Mouse (Mus musculus) adrenal gland, postnatal 25 days (tissue): Measurements from ENCODE around the gene Eif4g3. TPM values are rescaled to one million over a fixed set of nuclear protein-coding genes. Genes with fewer than 3 reads are reported as not detected.
"Not testable (repeated sequence)": the region's sequence is repeated elsewhere in the genome, so short reads cannot be mapped to it uniquely, and the experiment has no call there.

Experiments used
- DNase-seq: peaks from one replicate; pipeline ENCODE4 v3.0.0; 2021; ENCODE audit warnings: mixed read lengths
- total RNA-seq: library from RNA; stranded (reverse); gene quantifications from 2 replicates; pipeline ENCODE4 v1.2.3, GENCODE M21; 2021

Gene Eif4g3
- total RNA-seq, 1 experiment from 2014 or later, result 153 TPM

DNA sequence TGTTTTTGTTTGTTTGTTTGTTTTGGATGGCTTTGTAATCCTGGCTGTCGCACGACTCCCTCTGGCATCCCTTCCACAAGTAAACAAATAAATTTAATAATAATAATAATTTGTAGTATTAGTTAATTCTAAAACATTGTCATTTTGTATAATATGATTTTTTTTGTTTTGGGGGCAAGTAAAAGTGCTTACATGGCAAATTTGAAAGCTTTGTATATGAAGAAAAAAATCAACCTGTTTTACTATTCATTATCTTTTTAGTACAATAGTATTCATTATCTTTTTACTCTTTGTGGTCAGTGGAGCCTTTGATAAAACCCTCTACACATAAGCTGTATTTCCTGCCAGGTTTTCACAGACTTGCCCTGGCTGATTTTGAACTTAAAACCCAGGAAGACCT lies 29.9 kb downstream of the Eif4g3 start:
- no peak for DNase-seq

DNA sequence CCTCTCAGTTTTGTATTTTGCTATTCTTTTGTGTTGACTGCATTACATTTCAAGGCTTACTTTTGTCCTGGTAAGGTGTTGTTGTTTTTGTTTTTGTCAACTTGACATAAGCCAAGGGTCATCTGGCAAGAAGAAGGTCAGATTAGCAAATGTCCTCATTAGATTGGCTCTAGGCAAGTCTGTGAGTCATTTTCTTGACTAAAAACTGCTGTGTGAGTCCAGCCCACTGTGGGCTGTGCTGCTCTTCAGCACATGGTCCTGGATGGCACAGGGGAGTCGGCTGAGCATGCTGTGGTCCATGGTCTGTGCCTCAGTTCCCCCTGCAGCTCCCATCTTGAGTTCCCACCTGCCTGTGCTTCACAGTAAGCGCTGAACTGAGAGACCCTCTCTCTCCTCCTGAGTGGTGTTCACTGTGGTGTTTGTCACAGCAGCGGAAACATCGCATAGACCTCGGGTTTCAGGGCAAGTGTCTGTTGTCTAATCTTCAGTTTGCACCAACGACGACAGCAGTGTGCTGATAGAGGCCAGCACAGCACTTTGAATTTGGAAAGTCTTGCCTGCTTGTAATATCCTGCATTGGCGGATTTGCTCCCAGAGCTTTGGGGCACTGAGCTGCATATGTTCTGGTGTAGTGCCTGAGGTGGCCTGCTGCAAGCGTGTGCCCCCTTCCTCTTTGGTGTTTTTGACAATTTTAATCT lies 30.7 kb downstream of the Eif4g3 start:
- no peak for DNase-seq

GRCm38 (mm10) chr4:138029168-138029567 lies 36.3 kb downstream of the Eif4g3 start:
- DNase-seq, result no peak

DNA sequence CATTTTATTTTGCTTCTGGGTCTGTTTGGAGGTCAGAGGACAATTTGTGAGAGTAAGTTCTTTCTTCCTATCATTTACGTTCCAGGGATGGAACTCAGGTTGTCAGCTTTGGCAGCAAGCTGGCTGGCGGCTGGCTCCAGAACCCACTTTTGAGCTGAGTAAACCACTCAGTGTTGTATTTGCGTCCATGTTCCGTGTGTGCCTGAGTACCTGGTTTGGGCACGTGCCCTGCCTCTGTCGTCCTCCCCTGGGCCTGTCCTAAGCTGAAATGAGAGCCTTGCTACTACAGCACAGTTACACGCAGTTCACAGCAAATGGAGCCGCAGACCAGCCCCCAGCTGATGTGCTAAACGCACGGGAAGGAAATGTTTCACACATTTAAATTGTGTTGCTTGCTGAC lies 39.0 kb downstream of the Eif4g3 start:
- DNase-seq, result no peak

DNA sequence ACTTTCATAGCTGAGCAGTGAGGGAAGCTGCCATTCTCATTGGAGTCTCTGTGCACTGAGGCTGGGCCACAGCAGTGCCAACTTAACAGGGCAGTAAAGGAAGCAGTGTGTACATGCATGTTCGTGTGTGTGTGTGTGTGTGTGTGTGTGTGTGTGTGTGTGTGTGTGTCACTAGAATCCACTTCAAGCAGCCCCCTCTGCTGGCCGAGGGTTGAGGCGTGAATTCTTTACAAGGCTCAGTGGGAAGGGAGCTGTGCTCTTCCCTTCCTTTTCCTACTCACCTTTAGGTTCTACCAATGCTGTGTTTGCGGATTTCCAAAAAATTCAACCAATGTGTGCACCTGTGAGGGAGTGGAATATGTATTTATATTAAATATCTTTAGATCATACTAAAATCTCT lies 41.0 kb downstream of the Eif4g3 start:
- DNase-seq, result no peak

- no peak for DNase-seq
Observed at GRCm38 (mm10) chr4:138035435-138036120, 42.8 kb downstream of the Eif4g3 start.

- no peak for DNase-seq
Observed at GRCm38 (mm10) chr4:138037110-138037509, 44.3 kb downstream of the Eif4g3 start.

DNA sequence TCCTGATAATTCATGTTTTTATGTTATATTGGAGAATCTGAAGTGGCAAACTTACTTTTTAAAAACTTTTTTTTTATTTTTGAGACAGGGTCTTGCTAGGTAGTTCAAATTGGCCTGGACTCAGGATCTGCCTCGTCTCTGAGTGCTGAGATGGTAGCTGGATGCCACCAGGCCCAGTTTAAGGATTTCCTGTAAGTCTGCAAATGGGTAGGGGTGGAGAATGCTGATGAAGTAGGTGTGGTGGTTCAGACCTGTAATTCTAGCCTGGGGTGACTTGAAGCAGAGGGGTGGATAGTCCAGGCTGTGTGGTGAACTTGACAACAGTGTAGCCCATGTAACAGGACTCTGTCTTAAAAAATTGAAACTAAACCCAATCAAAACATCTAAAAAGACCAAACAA lies 45.1 kb downstream of the Eif4g3 start:
- no peak for DNase-seq

- DNase-seq, result no peak
Observed at GRCm38 (mm10) chr4:138038365-138039274, 45.8 kb downstream of the Eif4g3 start.

DNA sequence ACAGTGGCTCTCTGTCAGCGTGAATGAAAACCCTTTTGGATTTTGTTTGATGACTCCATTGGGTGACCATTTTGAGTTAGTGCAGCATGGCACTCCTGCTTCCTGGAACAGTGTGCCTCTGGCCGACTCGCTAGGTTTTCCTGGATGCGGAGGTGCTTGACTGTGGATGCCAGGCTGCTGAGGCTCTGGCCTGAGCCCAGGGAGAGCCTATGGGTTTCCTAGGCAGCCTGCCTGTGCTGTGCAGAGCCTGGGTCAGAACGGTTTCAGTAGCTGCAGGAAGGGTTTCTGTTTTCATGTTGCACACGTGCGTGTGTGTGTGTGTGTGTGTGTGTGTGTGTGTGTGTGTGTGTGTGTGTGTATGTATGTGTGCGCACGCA lies 46.4 kb downstream of the Eif4g3 start:
- no peak for DNase-seq

DNA sequence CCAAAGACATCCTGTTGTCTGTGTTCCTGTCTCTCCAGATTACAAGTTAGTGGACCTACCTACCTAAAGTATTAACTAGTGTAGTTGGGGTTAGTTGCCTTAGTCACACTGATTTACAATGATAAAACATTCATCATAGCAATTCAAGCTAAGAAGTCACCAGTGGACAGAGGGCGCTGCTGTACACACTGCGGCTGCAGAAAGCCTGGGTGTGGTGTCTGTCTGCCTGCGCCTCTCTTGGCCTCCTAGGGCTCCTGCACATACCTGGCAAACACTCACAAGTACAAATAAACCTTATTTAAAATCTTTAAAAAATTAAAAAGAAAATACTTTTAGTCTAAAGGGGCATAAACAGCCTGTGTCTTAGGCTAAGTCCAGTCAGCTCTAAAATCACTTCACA lies 47.8 kb downstream of the Eif4g3 start:
- DNase-seq, result no peak

DNA sequence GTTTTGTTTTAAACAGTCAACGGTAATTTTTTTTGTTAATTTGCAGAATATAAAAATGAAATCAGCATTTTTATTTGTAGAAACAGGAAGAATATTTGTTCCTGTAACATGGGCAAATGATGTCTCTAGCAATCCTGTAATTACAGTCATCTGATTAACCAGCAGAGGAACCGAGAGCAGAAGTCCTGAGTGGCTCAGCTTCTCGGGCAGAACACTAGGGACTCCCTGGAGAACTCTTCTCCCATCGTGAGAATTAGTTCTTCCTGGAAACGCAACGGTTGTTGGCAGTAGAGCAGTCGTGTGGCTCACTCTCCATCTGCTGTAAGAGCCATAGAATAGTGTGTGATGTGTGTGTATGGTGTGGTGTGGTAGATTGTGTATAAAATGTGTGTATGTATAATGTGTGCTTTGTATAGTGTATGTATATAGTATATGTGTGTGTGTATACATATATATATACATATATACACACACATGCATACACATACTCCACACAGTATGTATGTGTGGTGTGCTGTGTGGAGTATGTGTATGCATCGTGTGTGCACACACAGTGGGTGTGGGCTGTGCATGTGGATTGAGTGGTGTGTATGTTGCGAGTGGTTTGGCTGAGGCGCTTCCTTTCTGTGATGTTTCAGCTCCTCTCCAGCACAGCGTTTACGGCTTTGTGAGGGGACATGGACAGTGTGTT lies 48.9 kb downstream of the Eif4g3 start:
- no peak for DNase-seq

DNA sequence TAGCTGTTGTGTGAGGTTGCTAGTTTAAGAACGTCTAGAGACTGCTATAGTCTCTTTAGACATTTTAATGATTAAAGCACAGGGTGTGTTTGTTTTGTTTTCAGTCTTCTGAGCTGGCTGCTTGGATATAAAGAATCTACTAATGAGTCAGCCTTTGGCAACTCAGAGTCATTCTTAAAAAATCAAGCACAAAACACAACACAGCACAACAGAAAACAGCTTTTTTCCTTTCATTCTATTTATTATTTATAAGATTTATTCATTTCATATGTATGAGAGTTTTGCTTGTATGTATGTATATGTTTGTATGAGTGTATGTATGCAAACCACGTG lies 49.4 kb downstream of the Eif4g3 start:
- no peak for DNase-seq

- no peak for DNase-seq
Observed at GRCm38 (mm10) chr4:138042625-138043024, 49.8 kb downstream of the Eif4g3 start.

DNA sequence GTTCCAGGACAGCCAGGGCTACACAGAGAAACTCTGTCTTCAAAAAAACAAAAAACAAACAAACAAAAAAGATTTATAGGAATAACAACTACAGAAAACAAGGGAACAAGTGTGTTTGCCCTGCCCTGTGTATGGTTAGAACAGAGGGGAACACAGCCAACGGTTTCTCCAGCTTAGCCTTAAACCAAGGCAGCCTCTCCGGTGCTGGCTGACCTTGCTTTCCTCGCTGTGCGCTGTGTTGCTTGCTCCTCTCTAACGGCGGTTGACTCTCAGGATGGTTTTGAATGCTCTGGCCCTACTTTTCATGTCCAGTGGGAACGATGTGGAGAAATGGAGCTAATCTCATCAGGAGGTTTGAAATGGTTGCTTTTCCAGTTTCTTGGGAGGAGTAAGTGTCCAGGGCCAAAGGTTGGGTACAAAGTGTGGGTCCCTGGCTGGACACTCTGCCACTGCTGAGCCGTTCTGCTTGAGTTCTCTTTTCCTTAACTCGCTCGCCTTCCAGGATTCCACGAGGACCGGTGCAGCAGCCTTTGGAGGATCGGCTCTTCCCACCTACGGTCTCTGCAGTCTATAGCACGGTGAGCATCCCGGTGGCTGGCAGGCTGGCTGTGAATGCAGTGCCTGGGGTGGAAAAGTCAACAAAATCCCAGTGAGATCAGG lies 52.1 kb downstream of the Eif4g3 start:
- DNase-seq, result peak; percentile 31

GRCm38 (mm10) chr4:138045809-138046208 lies 53.0 kb downstream of the Eif4g3 start:
- DNase-seq, result no peak

GRCm38 (mm10) chr4:138046371-138046770 lies 53.5 kb downstream of the Eif4g3 start:
- DNase-seq, result no peak

- DNase-seq, result no peak
Observed at GRCm38 (mm10) chr4:138049547-138049946, 56.7 kb downstream of the Eif4g3 start.

GRCm38 (mm10) chr4:138051488-138051887 lies 58.7 kb downstream of the Eif4g3 start:
- DNase-seq, result no peak

DNA sequence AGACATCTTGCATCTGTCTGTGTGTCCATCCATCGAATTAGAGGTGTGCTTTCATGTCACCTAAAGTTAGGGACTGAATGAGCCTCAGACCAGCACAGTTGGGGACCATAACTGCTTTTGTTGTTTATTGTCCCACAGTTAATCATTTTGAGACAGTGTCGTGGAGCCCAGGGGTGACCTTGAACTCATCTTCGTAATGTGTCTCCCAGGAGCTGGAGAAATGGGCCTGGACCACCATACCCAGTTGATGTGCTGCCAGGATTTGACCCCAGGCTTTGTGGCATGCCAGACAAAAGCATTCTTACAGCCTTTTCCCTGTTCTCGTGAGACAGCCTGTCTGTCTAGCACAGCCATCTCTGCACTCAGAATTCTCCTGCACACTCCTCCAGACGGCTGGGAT lies 63.8 kb downstream of the Eif4g3 start:
- DNase-seq, result no peak

DNA sequence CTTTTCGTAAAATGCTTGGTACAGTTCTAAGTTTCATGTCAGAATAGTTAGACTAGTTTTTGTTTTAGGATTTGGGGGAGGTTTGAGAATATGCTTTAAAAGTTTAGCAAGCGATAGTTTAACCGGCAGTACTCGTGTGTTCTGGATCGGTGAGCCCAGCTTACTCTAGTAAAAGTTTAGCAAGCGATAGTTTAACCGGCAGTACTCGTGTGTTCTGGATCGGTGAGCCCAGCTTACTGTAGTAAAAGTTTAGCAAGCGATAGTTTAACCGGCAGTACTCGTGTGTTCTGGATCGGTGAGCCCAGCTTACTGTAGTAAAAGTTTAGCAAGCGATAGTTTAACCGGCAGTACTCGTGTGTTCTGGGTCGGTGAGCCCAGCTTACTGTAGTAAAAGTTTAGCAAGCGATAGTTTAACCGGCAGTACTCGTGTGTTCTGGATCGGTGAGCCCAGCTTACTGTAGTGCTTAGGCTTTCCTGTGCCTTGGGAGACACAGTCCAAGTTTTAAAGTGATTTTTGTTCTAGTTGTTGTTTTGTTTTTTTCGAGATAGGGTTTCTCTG lies 64.5 kb downstream of the Eif4g3 start:
- not testable (repeated sequence) for DNase-seq

DNA sequence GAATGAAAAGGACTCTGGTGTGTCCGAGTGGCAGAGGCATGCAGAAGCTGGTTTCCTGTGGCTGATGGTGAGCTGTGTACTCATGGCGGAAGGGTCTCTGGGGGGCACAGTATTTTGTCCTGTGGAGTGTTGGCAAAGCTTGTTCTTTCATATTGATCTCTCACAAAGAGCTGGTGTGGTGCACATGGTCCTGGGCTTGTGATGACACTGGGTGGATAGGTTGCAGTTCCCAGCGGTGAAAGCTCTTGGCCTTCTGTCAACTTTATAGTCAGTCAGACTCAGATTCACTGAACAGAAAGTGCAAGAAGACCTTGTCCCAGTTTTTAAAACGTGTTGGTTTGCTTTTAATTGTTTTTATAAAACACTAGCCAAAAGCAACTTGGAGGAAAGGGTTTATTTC lies 68.3 kb downstream of the Eif4g3 start:
- no peak for DNase-seq
